Mouse (Mus musculus) heart, adult 2 months (tissue): ENCODE measurements around the gene Pdhx. TPM values are rescaled to one million over a fixed set of nuclear protein-coding genes. Genes with fewer than 3 reads are reported as not detected.
A peak's percentile ranks its signal among the peaks of the same experiment; 100 is the strongest.

ENCODE experiments used
- DNase-seq, 2 experiments: peaks; one replicate each; pipeline ENCODE4 v3.0.0; 2021
- H3K27ac ChIP-seq: fragments of 200-600 bp; 2 replicates; pipeline ENCODE4 v1.8.1; 2022
- H3K27me3 ChIP-seq: fragments of 200-500 bp; 2 replicates; pipeline ENCODE4 v1.6.1; 2012; ENCODE audit warnings: mild to moderate bottlenecking, low read length, inconsistent platforms, mixed read lengths; ENCODE audit not compliant: control insufficient read depth, insufficient read depth
- H3K36me3 ChIP-seq: fragments of 200-500 bp; 2 replicates; pipeline ENCODE4 v1.6.1; 2012; ENCODE audit warnings: low read length, inconsistent platforms; ENCODE audit not compliant: control insufficient read depth, insufficient read depth
- H3K4me1 ChIP-seq: fragments of 200-500 bp; 2 replicates; pipeline ENCODE4 v1.6.1; 2011; ENCODE audit warnings: low read length; ENCODE audit not compliant: control insufficient read depth, insufficient read depth
- H3K4me3 ChIP-seq: fragments of 200-600 bp; 2 replicates; pipeline ENCODE4 v1.8.1; 2022
- H3K79me2 ChIP-seq: fragments of 200-500 bp; replicated peaks from 2 replicates; pipeline ENCODE4 v1.6.1; 2012; ENCODE audit warnings: mild to moderate bottlenecking, inconsistent platforms, low read length, moderate library complexity, mixed read lengths; ENCODE audit not compliant: control insufficient read depth, insufficient read depth
- H3K9ac ChIP-seq: fragments of 200-500 bp; 2 replicates; pipeline ENCODE4 v1.6.1; 2012; ENCODE audit warnings: low read depth, mild to moderate bottlenecking, control low read depth, inconsistent platforms, low read length, mixed read lengths
- CTCF ChIP-seq: fragments of 200-600 bp; IDR thresholded peaks from 2 replicates; pipeline ENCODE4 v1.8.1; 2022; ENCODE audit warnings: antibody characterized with exemption, mild to moderate bottlenecking, moderate library complexity
- EP300 ChIP-seq: fragments of 200-500 bp; IDR thresholded peaks from 2 replicates; pipeline ENCODE4 v1.6.1; 2011; ENCODE audit warnings: low read depth, low read length, control low read depth; ENCODE audit not compliant: insufficient read depth
- POLR2A ChIP-seq: fragments of 200-500 bp; IDR thresholded peaks from 2 replicates; pipeline ENCODE4 v1.6.1; 2011; ENCODE audit warnings: mild to moderate bottlenecking, low read depth, low read length, control low read depth; ENCODE audit not compliant: insufficient read depth
- WGBS: fragments of 180-500 bp; shearing (Covaris S2); methylation state at CpG from one replicate; pipeline ENCODE4 v1.1.7; 2018; 5-methylcytosine and 5-hydroxymethylcytosine counted together
- intact Hi-C: fragments of 180-260 bp; cut with DNase I; formaldehyde crosslinking; loops from one replicate; pipeline ENCODE4 v1.15.1; 2025
- polyA plus RNA-seq: library from polyadenylated mRNA; depleted of rRNA; stranded (reverse); fragments of >200 nt; gene quantifications from 2 replicates; pipeline ENCODE4 v1.2.3, GENCODE M21; 2012
- total RNA-seq, 2 experiments: library from RNA; stranded (reverse); gene quantifications; 2 replicates each; pipeline ENCODE4 v1.2.3; 2021

The Pdhx gene
- total and polyA plus RNA-seq, 3 experiments, result 102 to 162 (median 147) TPM

DNA sequence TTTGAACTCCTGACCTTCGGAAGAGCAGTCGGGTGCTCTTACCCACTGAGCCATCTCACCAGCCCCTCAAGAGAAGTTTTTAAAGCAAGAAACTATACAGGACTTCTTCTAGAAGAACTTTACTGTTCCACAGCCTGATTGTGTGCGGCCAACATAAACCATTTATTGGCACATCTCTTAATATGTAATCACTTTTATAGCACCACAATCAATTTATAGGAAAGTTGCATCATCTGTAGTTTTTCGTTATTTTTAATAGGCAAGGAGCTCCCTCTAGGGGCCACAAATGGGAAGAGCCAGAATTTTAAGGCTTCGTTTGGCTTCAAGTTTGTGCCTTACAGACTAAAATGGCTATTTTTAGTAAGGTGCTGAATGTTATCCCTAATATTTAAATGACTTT lies 11.1 kb upstream of the Pdhx start:
- TF ChIP-seq CTCF (peak; percentile 88), POLR2A (no peak)
- WGBS, result 53% methylated on average over 5 of the region's 5 CpGs
- DNase-seq, result no peak

GRCm38 (mm10) chr2:103082853-103083252 lies 9.5 kb upstream of the Pdhx start:
- no peak overlapping the region for H3K27ac ChIP-seq
- no peak for TF ChIP-seq CTCF
- no peak for TF ChIP-seq EP300
- TF ChIP-seq POLR2A, result no peak
- H3K36me3 ChIP-seq, result no peaks in the 10 kb centered on the region; the same call in 1 of the 2 replicates
- no peaks in the 10 kb centered on the region for H3K27me3 ChIP-seq
- H3K79me2 ChIP-seq, result peaks cover 1% of the 10 kb centered on the region; the same call in 1 of the 2 replicates
- intact Hi-C loops, result loop anchor here (2.0 to 5.0 kb wide), 2 partner anchors 341 to 400 kb away; no protein-coding TSS in a partner anchor
- peaks cover 1% of the 10 kb centered on the region for H3K4me1 ChIP-seq
- WGBS, result 46% methylated on average over 7 of the region's 7 CpGs
- H3K9ac ChIP-seq, result no peak overlapping the region
- DNase-seq, result no peak
- H3K4me3 ChIP-seq, result no peak overlapping the region

More for the DNA sequence above, 11.1 kb upstream of the Pdhx start:
- H3K27ac ChIP-seq, result no peak overlapping the region
- H3K27me3 ChIP-seq, result no peaks in the 10 kb centered on the region
- no peak overlapping the region for H3K4me3 ChIP-seq
- H3K79me2 ChIP-seq, result no peaks in the 10 kb centered on the region
- no peak overlapping the region for H3K9ac ChIP-seq
- no peaks in the 10 kb centered on the region; the same call in 1 of the 2 replicates for H3K36me3 ChIP-seq
- H3K4me1 ChIP-seq, result no peaks in the 10 kb centered on the region
- intact Hi-C loops, result loop anchor here (5.0 kb wide), 1 partner anchor 342 kb away; no protein-coding TSS in a partner anchor

- 43% methylated on average over 5 of the region's 5 CpGs for WGBS
- Histone ChIP-seq H3K79me2 (peaks cover 2% of the 10 kb centered on the region; the same call in 1 of the 2 replicates), H3K36me3 (no peaks in the 10 kb centered on the region; the same call in 1 of the 2 replicates), H3K4me1 (peaks cover 2% of the 10 kb centered on the region), H3K27ac (no peak overlapping the region), H3K27me3 (no peaks in the 10 kb centered on the region), H3K4me3 (no peak overlapping the region), H3K9ac (no peak overlapping the region)
- intact Hi-C loops, result loop anchor here (2.0 to 5.0 kb wide), 2 partner anchors 339 to 399 kb away; no protein-coding TSS in a partner anchor
- TF ChIP-seq EP300, result no peak
- no peak for TF ChIP-seq CTCF
- no peak for TF ChIP-seq POLR2A
- no peak for DNase-seq
Observed at GRCm38 (mm10) chr2:103081706-103082105, 8.4 kb upstream of the Pdhx start.

DNA sequence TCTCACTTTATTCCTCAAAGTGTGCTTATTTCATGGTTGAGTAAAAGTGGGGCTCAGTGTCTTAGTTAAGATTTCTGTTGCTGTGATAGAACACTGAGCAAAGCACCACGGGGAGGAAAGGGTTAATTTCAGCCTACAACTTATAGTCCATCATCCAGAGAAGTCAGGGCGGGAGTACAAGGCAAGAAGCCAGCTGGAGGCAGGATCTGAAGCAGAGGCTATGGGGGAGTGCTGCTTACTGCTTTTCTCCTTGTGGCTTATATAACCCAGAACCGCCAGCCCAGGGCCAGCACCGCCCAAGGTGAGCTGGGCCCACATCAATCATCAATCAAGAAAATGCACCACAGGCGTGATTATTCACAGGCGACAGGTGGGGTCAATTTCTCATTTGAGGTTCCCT lies 7.8 kb upstream of the Pdhx start:
- no peak overlapping the region for H3K9ac ChIP-seq
- no peak for DNase-seq
- H3K4me3 ChIP-seq, result no peak overlapping the region
- no peaks in the 10 kb centered on the region for H3K27me3 ChIP-seq
- intact Hi-C loops, result loop anchor here (5.0 kb wide), 1 partner anchor 339 kb away; no protein-coding TSS in a partner anchor
- H3K27ac ChIP-seq, result no peak overlapping the region
- H3K4me1 ChIP-seq, result peaks cover 2% of the 10 kb centered on the region
- peaks cover 3% of the 10 kb centered on the region; the same call in 1 of the 2 replicates for H3K79me2 ChIP-seq
- H3K36me3 ChIP-seq, result no peaks in the 10 kb centered on the region; the same call in 1 of the 2 replicates
- WGBS, result 63% methylated on average over 6 of the region's 6 CpGs
- TF ChIP-seq POLR2A (no peak), EP300 (no peak), CTCF (no peak)

DNA sequence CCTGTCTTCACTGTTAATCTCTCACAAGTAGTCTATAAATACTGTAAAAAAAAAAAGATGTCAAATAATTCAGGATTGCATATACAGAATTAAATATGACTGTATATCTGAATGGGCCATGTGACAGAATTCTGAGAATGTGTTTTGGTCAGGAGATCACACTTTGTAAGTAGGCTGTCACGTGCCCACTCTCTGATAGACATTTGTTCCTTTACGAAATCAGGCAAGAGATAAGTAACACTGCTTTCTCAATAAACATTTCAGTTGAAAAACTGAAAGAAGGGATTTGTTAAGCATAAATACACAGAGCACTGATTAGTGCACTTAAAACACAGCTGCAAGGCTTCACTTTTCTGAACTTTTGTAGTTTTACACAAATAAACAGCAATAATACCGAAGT lies 2.7 kb downstream of the Pdhx start:
- intact Hi-C loops, result loop anchor here (10.0 kb wide), 1 partner anchor 1186 kb away; the partner anchor contains the start of genes Commd9 and Prr5l
- no peak for TF ChIP-seq POLR2A
- no peak for TF ChIP-seq EP300
- TF ChIP-seq CTCF, result no peak
- Histone ChIP-seq H3K36me3 (peaks cover 31% of the 10 kb centered on the region), H3K79me2 (peaks cover 7% of the 10 kb centered on the region), H3K9ac (no peak overlapping the region), H3K4me3 (no peak overlapping the region), H3K27me3 (no peaks in the 10 kb centered on the region), H3K27ac (no peak overlapping the region), H3K4me1 (peaks cover 7% of the 10 kb centered on the region)
- WGBS, result 39% methylated on average over 3 of the region's 3 CpGs
- no peak for DNase-seq

DNA sequence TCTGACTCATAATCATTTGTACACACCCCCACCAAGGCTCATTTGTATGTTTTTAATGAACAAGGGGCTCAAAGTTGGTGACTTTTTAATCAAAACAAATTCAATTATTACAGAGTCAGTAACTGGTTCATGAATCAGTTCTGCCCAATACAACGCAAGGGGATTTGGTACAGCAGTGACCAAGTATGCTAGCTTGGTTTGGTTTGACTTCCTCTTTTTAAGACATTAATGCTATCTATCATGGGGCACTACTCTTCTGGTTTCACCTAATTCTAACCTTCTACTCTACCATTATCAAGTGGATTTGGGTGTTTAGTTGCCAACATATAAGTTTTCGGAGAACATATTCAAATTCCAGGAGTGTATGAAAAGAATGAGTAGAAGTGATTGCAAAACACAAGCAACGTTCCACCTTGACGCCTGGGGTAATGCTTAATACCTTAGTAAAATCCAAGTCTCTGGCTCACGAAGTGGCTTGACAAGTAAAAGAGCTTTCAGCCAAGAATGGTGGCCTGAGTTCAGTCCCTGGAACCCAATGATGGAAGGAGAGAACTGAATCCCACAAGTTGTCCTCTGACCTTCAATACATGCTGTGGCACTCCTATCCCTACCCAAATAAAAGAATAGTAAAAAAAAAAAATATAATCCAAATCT lies 3.4 kb downstream of the Pdhx start:
- DNase-seq, result no peak
- Histone ChIP-seq H3K27me3 (no peaks in the 10 kb centered on the region), H3K4me3 (no peak overlapping the region), H3K9ac (no peak overlapping the region), H3K36me3 (peaks cover 31% of the 10 kb centered on the region), H3K4me1 (peaks cover 7% of the 10 kb centered on the region), H3K27ac (no peak overlapping the region), H3K79me2 (peaks cover 6% of the 10 kb centered on the region)
- TF ChIP-seq POLR2A, result no peak
- no peak for TF ChIP-seq CTCF
- TF ChIP-seq EP300, result no peak
- WGBS, result 85% methylated on average over 5 of the region's 5 CpGs
- intact Hi-C loops, result loop anchor here (10.0 kb wide), 1 partner anchor 1185 kb away; the partner anchor contains the start of genes Commd9 and Prr5l
